Mouse (Mus musculus) stomach, embryonic 16.5 days (tissue): ENCODE results near the gene Fabp7. TPM values are rescaled to one million over a fixed set of nuclear protein-coding genes. Genes with fewer than 3 reads are reported as not detected.

Experiments used
- ATAC-seq: fragments of 200-750 bp; cut with Nextera tagmentation; 2 replicates; pipeline ENCODE4 v1.8.0; 2017; ENCODE audit warnings: moderate number of reproducible peaks, moderate TSS enrichment; ENCODE audit not compliant: insufficient read depth, low FRiP score
- H3K27ac ChIP-seq: fragments of 300-500 bp; sonication (generic); 2 replicates; pipeline ENCODE4 v1.5.1; 2014; ENCODE audit warnings: low read length
- H3K27me3 ChIP-seq: fragments of 300-500 bp; sonication (generic); 2 replicates; pipeline ENCODE4 v1.6.1; 2014; ENCODE audit warnings: low read length, control low read depth, mixed read lengths; ENCODE audit not compliant: control insufficient read depth, insufficient read depth
- H3K36me3 ChIP-seq: fragments of 300-500 bp; sonication (generic); 2 replicates; pipeline ENCODE4 v1.6.1; 2014; ENCODE audit warnings: low read length; ENCODE audit not compliant: control insufficient read depth, insufficient read depth
- H3K4me1 ChIP-seq: fragments of 300-500 bp; sonication (generic); 2 replicates; pipeline ENCODE4 v1.6.1; 2014; ENCODE audit warnings: low read length, control low read depth, mixed read lengths; ENCODE audit not compliant: control insufficient read depth, insufficient read depth
- H3K4me2 ChIP-seq: fragments of 300-500 bp; sonication (generic); 2 replicates; pipeline ENCODE4 v1.6.1; 2014; ENCODE audit warnings: low read depth, low read length, mixed read lengths
- H3K4me3 ChIP-seq: fragments of 300-500 bp; sonication (generic); replicated peaks from 2 replicates; pipeline ENCODE4 v1.5.1; 2014; ENCODE audit warnings: mild to moderate bottlenecking, low read length
- H3K9ac ChIP-seq: fragments of 300-500 bp; sonication (generic); 2 replicates; pipeline ENCODE4 v1.6.1; 2014; ENCODE audit warnings: low read length
- H3K9me3 ChIP-seq: fragments of 300-500 bp; sonication (generic); replicated peaks from 2 replicates; pipeline ENCODE4 v1.6.1; 2016; ENCODE audit warnings: low read length, control low read depth; ENCODE audit not compliant: control insufficient read depth
- WGBS: fragments of 180-500 bp; shearing (Covaris S2); extraction: QIAGEN DNeasy Blood & Tissue Kit; methylation state at CpG from one replicate; pipeline ENCODE4 v1.1.7; 2014; 5-methylcytosine and 5-hydroxymethylcytosine counted together
- polyA plus RNA-seq: library from polyadenylated mRNA; unstranded; fragments of >200 nt; fragmentation: Nextera tagmentation; extraction: Ambion mirVana; gene quantifications from 2 replicates; pipeline ENCODE4 v1.2.1, GENCODE M21; 2015

Gene Fabp7
- polyA plus RNA-seq, result 50.6 and 52.9 TPM in 2 replicates

- H3K9ac ChIP-seq, result 0 out of 2 replicates have a peak within 1 kb of the TSS, but pooled peaks have one; percentile 26
- H3K4me1 ChIP-seq, result peaks cover 15% of the 10 kb centered on the region
- no peaks in the 10 kb centered on the region for H3K36me3 ChIP-seq
- no peaks in the 10 kb centered on the region for H3K9me3 ChIP-seq
- ATAC-seq, result no peak
- no peak within 1 kb of the TSS for H3K27ac ChIP-seq
- no peaks in the 10 kb centered on the region for H3K27me3 ChIP-seq
- peak within 1 kb of the TSS; percentile 33 for H3K4me2 ChIP-seq
- WGBS, result 24% methylated on average over 7 of the region's 7 CpGs
- H3K4me3 ChIP-seq, result peak within 1 kb of the TSS; percentile 26
Observed at GRCm38 (mm10) chr10:57784876-57785150, at the start of gene Fabp7. Fabp7 (plus strand) TSS chr10:57784881.

- H3K4me1 ChIP-seq, result no peaks in the 10 kb centered on the region
- no peaks in the 10 kb centered on the region for H3K9me3 ChIP-seq
- WGBS, result 61% methylated on average over 4 of the region's 4 CpGs
- H3K36me3 ChIP-seq, result no peaks in the 10 kb centered on the region
- H3K9ac ChIP-seq, result no peak overlapping the region
- no peak for ATAC-seq
- no peak overlapping the region for H3K27ac ChIP-seq
- no peak overlapping the region for H3K4me2 ChIP-seq
- no peaks in the 10 kb centered on the region; the same call in 1 of the 2 replicates for H3K27me3 ChIP-seq
- no peak overlapping the region for H3K4me3 ChIP-seq
Observed at GRCm38 (mm10) chr10:57740733-57741132, 43.9 kb upstream of the Fabp7 start.

GRCm38 (mm10) chr10:57741351-57741750, 43.3 kb upstream of the Fabp7 start:
- no peak overlapping the region for H3K27ac ChIP-seq
- H3K27me3 ChIP-seq, result no peaks in the 10 kb centered on the region; the same call in 1 of the 2 replicates
- H3K4me2 ChIP-seq, result no peak overlapping the region
- H3K9ac ChIP-seq, result no peak overlapping the region
- H3K4me3 ChIP-seq, result no peak overlapping the region
- H3K36me3 ChIP-seq, result no peaks in the 10 kb centered on the region
- H3K4me1 ChIP-seq, result no peaks in the 10 kb centered on the region
- no peaks in the 10 kb centered on the region for H3K9me3 ChIP-seq
- ATAC-seq, result no peak
- 53% methylated on average over 2 of the region's 2 CpGs for WGBS

DNA sequence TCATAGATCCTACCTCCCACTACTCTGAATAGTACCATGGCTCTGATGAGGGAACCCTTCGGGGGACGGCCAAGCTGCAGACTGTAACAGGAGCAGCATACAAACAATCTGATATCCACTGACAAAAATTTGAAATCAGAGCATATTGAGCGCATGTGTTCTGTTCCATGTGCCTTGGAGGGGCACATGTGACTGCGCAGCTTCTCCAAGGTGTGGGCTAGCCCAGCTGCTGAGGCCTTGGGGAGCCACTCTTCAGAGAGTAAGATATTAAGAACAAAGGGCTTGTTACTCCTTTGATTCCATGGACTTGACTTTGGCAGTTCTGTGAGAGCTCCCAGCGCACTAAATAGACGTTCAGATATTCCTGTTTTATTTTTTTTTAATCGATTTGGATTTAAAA, 41.6 kb upstream of the Fabp7 start:
- Histone ChIP-seq H3K9me3 (no peaks in the 10 kb centered on the region), H3K9ac (no peak overlapping the region)
- ATAC-seq, result no peak

DNA sequence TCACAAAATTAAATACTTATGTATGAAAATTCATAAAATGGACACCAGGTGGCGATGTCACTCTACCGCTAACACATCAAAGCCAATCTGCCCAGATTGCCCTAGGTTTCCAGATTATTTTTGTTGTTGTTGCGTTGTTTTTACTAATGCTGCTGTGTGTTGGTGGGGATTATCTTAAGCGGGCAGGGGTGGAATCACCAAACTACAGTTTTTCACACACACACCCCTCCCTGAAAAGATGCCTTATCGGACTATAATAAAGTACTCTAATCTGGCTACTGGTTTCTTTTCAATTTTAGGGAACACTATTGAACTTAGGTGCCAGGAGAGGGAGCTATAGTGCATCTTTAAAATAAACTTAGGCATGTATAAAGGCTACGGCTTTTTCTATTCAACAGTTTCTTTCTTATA, 41.1 kb upstream of the Fabp7 start:
- H3K4me2 ChIP-seq, result peak overlapping the region; percentile 58
- H3K4me1 ChIP-seq, result no peaks in the 10 kb centered on the region
- H3K27me3 ChIP-seq, result no peaks in the 10 kb centered on the region; the same call in 1 of the 2 replicates
- no peaks in the 10 kb centered on the region for H3K9me3 ChIP-seq
- no peak; the same call in 1 of the 2 replicates for ATAC-seq
- WGBS, result 4% methylated on average over 6 of the region's 6 CpGs
- H3K36me3 ChIP-seq, result no peaks in the 10 kb centered on the region
- no peak overlapping the region for H3K27ac ChIP-seq
- 0 out of 2 replicates have a peak overlapping the region, but pooled peaks have one; percentile 39 for H3K9ac ChIP-seq
- H3K4me3 ChIP-seq, result peak overlapping the region; percentile 51

More for the DNA sequence above, 41.6 kb upstream of the Fabp7 start:
- H3K4me3 ChIP-seq, result no peak overlapping the region
- H3K27ac ChIP-seq, result no peak overlapping the region
- H3K4me2 ChIP-seq, result no peak overlapping the region
- WGBS, result 67% methylated on average over 7 of the region's 7 CpGs
- no peaks in the 10 kb centered on the region for H3K36me3 ChIP-seq
- no peaks in the 10 kb centered on the region; the same call in 1 of the 2 replicates for H3K27me3 ChIP-seq
- no peaks in the 10 kb centered on the region for H3K4me1 ChIP-seq

- Histone ChIP-seq H3K4me2 (no peak overlapping the region), H3K9ac (no peak overlapping the region), H3K4me1 (no peaks in the 10 kb centered on the region), H3K4me3 (no peak overlapping the region), H3K27ac (no peak overlapping the region), H3K27me3 (no peaks in the 10 kb centered on the region; the same call in 1 of the 2 replicates), H3K36me3 (no peaks in the 10 kb centered on the region), H3K9me3 (no peaks in the 10 kb centered on the region)
- ATAC-seq, result no peak
- 53% methylated on average over 2 of the region's 2 CpGs for WGBS
Observed at GRCm38 (mm10) chr10:57744128-57744765, 40.4 kb upstream of the Fabp7 start.

GRCm38 (mm10) chr10:57745452-57745851, 39.2 kb upstream of the Fabp7 start:
- Histone ChIP-seq H3K4me2 (no peak overlapping the region), H3K9ac (no peak overlapping the region), H3K9me3 (no peaks in the 10 kb centered on the region), H3K4me1 (no peaks in the 10 kb centered on the region), H3K27me3 (no peaks in the 10 kb centered on the region; the same call in 1 of the 2 replicates), H3K4me3 (no peak overlapping the region), H3K36me3 (no peaks in the 10 kb centered on the region), H3K27ac (no peak overlapping the region)
- ATAC-seq, result no peak

DNA sequence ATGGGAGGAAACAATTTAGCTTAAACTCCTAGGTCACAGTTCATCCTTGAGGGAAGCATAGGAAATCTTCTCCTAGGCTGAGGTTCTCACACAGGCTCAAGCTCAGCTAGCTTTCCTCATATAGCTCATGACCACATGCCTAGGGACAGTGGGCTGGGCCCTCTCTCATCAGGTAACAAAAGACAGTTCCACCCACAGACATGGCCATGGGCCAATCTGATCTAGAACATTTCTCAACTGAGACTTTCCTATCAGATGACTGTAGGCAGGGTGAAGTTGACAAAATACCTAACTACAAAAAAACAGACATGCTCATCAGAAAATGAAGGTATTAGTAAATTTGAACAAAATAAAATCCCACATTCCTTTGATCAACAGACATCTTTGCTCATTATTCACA, 37.6 kb upstream of the Fabp7 start:
- no peak; the same call in 1 of the 2 replicates for ATAC-seq
- H3K4me1 ChIP-seq, result no peaks in the 10 kb centered on the region
- no peaks in the 10 kb centered on the region for H3K36me3 ChIP-seq
- H3K9ac ChIP-seq, result no peak overlapping the region
- no peaks in the 10 kb centered on the region for H3K27me3 ChIP-seq
- H3K4me3 ChIP-seq, result no peak overlapping the region
- no peak overlapping the region for H3K4me2 ChIP-seq
- H3K9me3 ChIP-seq, result no peaks in the 10 kb centered on the region
- no peak overlapping the region for H3K27ac ChIP-seq

GRCm38 (mm10) chr10:57753343-57753742, 31.3 kb upstream of the Fabp7 start:
- H3K4me2 ChIP-seq, result no peak overlapping the region
- 52% methylated on average over 1 of the region's 1 CpGs for WGBS
- no peaks in the 10 kb centered on the region for H3K36me3 ChIP-seq
- no peaks in the 10 kb centered on the region for H3K4me1 ChIP-seq
- no peaks in the 10 kb centered on the region for H3K27me3 ChIP-seq
- H3K9me3 ChIP-seq, result no peaks in the 10 kb centered on the region
- no peak overlapping the region for H3K27ac ChIP-seq
- ATAC-seq, result no peak
- H3K9ac ChIP-seq, result no peak overlapping the region
- no peak overlapping the region for H3K4me3 ChIP-seq
